Mouse (Mus musculus): ENCODE data around the gene Nop9. TPM values are rescaled to one million over a fixed set of nuclear protein-coding genes. Genes with fewer than 3 reads are reported as not detected.

The Nop9 gene
- total RNA-seq, 1 experiment: 30.0 TPM

DNA sequence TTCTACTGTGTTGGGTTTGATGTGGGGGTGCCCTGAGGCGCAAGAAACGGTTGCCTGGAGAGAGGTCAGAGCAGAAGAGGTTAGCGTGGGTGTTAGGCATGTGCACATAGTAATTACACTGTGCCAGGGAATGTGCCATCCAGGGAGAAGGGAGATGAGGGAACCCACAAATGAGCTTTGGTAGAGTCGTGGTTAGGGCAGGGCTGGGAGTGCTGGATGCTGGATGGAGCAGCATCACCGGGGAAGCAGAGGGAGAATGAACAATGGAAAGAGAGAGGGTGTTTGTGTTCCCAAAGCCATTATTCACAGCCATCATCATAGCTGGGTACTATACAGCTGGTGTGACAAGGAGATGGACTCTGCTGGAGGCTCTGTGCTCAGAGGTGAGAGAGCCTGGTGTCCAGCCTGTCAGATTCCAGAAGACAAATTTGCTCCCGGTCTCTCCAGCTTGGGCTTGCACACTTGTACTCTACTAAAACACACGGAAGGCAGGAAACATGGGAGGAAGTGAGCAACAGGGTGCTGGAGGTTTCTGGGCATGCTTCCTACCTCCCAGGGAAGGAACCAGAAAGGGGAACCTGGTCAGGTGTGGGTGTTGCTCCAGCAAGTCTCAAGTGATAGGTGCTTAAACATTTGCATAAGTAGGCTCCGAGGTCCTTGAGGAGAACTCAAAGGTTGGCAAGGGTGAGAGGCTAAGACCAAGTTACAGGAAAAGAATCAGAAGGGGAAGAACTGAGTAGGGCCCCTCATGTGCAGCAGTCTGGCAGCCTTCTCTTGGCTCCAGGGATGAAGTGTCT, 17.4 kb upstream of the Nop9 start:
- no peak overlapping the region for H3K9ac ChIP-seq (ENCODE audit: insufficient read depth, low read depth, low read length, poor library complexity, severe bottlenecking)
- no peaks in the 10 kb centered on the region for H3K9me3 ChIP-seq (ENCODE audit: control insufficient read depth, insufficient read depth, low read depth, low read length)
- in situ Hi-C loops (cut with MboI; ENCODE audit: low sequenced_read_pairs in 2 of 2, unreplicated experiment in 2 of 2): no loop called here
- no peak overlapping the region for H3K4me3 ChIP-seq (ENCODE audit: insufficient read depth in 1 of 2, low read depth in 1 of 2, low read length in 2 of 2, poor library complexity in 1 of 2, severe bottlenecking in 1 of 2)
- peaks cover 0 to 8% of the 10 kb centered on the region in 2 experiments; a peak in 1 of 4 replicates for H3K4me1 ChIP-seq (ENCODE audit: control insufficient read depth in 2 of 2, insufficient read depth in 2 of 2, low read length in 2 of 2, poor library complexity in 1 of 2)
- no peaks in the 10 kb centered on the region for H3K36me3 ChIP-seq (ENCODE audit: control insufficient read depth, insufficient read depth, low read length, poor library complexity, severe bottlenecking)
- DNase-seq (ENCODE audit: low read depth, low spot score): no peak
- no peak overlapping the region for H3K27ac ChIP-seq (ENCODE audit: insufficient read depth, low read depth, low read length, poor library complexity, severe bottlenecking)
- no peak for TF ChIP-seq MAFK (IDR thresholded peaks at IDR 0.05; ENCODE audit: insufficient read depth, low read depth, low read length)
- TF ChIP-seq CHD2 (IDR thresholded peaks at IDR 0.05; ENCODE audit: low read depth, low read length): no peak
- TF ChIP-seq ZNF384 (IDR thresholded peaks at IDR 0.05; ENCODE audit: low read depth, low read length): no peak
- no peak for TF ChIP-seq HCFC1 (IDR thresholded peaks at IDR 0.05; ENCODE audit: borderline replicate concordance, insufficient read depth, low read length)
- no peak for TF ChIP-seq ZC3H11A (IDR thresholded peaks at IDR 0.05; ENCODE audit: borderline replicate concordance, low read depth, low read length)

DNA sequence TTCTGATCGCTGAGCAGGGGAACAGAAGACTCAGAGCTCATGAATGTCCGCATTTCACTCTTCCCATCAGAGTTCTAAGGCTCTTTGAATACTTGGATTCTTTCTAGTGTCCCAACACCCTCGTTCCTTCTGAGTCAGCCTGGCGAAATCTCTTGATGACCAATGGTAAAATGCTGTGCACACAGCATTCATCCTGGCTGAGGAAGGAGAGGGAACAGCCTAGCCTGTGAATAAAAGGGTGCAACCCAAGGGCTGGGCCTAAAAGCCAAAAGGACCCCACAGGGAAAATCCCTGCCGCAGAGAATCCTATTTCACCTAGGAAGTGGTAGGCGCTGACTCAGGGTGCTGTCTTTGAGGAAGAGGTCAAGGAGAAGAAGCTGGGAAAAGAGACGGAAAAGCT, 15.4 kb upstream of the Nop9 start:
- Histone ChIP-seq H3K4me3 (ENCODE audit: insufficient read depth in 1 of 2, low read depth in 1 of 2, low read length in 2 of 2, poor library complexity in 1 of 2, severe bottlenecking in 1 of 2) (no peak overlapping the region), H3K36me3 (ENCODE audit: control insufficient read depth, insufficient read depth, low read length, poor library complexity, severe bottlenecking) (no peaks in the 10 kb centered on the region), H3K9me3 (ENCODE audit: control insufficient read depth, insufficient read depth, low read depth, low read length) (no peaks in the 10 kb centered on the region), H3K9ac (ENCODE audit: insufficient read depth, low read depth, low read length, poor library complexity, severe bottlenecking) (no peak overlapping the region), H3K27ac (ENCODE audit: insufficient read depth, low read depth, low read length, poor library complexity, severe bottlenecking) (no peak overlapping the region), H3K4me1 (ENCODE audit: control insufficient read depth in 2 of 2, insufficient read depth in 2 of 2, low read length in 2 of 2, poor library complexity in 1 of 2) (peaks cover 0 to 4% of the 10 kb centered on the region in 2 experiments; a peak in 1 of 4 replicates)
- no peak for DNase-seq (ENCODE audit: low read depth, low spot score)
- in situ Hi-C loops (cut with MboI; ENCODE audit: low sequenced_read_pairs in 2 of 2, unreplicated experiment in 2 of 2): no loop called here
- no peak for TF ChIP-seq ZC3H11A (IDR thresholded peaks at IDR 0.05; ENCODE audit: borderline replicate concordance, low read depth, low read length)
- TF ChIP-seq ZNF384 (IDR thresholded peaks at IDR 0.05; ENCODE audit: low read depth, low read length): no peak
- TF ChIP-seq MAFK (IDR thresholded peaks at IDR 0.05; ENCODE audit: insufficient read depth, low read depth, low read length): no peak
- no peak for TF ChIP-seq CHD2 (IDR thresholded peaks at IDR 0.05; ENCODE audit: low read depth, low read length)
- TF ChIP-seq HCFC1 (IDR thresholded peaks at IDR 0.05; ENCODE audit: borderline replicate concordance, insufficient read depth, low read length): no peak

DNA sequence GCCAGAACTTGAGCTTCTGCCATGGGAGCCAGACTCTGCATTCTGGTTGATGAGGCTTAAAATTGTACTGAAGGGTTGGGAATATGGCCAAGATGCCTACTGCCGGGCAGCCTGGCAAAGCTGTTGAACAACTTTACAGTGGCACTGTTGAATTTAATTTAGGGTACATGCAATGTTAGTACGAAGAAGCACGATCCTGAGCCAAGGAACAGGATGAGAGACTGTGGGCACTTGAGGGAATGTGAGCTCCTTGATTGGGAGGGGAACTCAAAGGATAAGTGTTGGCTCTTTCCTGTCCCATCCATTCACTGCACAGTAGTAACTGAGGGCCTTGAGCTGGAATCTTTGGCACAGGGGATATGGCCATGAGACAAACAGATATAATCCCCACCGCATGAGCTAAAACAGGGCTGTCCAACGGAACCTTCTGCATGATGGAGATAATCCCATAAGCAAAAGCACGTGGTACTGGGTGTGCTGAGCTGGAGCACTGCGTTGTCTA, 14.9 kb upstream of the Nop9 start:
- H3K4me3 ChIP-seq (ENCODE audit: insufficient read depth in 1 of 2, low read depth in 1 of 2, low read length in 2 of 2, poor library complexity in 1 of 2, severe bottlenecking in 1 of 2): no peak overlapping the region
- H3K4me1 ChIP-seq (ENCODE audit: control insufficient read depth in 2 of 2, insufficient read depth in 2 of 2, low read length in 2 of 2, poor library complexity in 1 of 2): no peaks in the 10 kb centered on the region
- TF ChIP-seq CHD2 (IDR thresholded peaks at IDR 0.05; ENCODE audit: low read depth, low read length): no peak
- TF ChIP-seq ZNF384 (IDR thresholded peaks at IDR 0.05; ENCODE audit: low read depth, low read length): no peak
- no peak for TF ChIP-seq MAFK (IDR thresholded peaks at IDR 0.05; ENCODE audit: insufficient read depth, low read depth, low read length)
- no peak for TF ChIP-seq HCFC1 (IDR thresholded peaks at IDR 0.05; ENCODE audit: borderline replicate concordance, insufficient read depth, low read length)
- no peak for TF ChIP-seq ZC3H11A (IDR thresholded peaks at IDR 0.05; ENCODE audit: borderline replicate concordance, low read depth, low read length)
- no peaks in the 10 kb centered on the region for H3K9me3 ChIP-seq (ENCODE audit: control insufficient read depth, insufficient read depth, low read depth, low read length)
- H3K9ac ChIP-seq (ENCODE audit: insufficient read depth, low read depth, low read length, poor library complexity, severe bottlenecking): no peak overlapping the region
- no peak overlapping the region for H3K27ac ChIP-seq (ENCODE audit: insufficient read depth, low read depth, low read length, poor library complexity, severe bottlenecking)
- in situ Hi-C loops (cut with MboI; ENCODE audit: low sequenced_read_pairs in 2 of 2, unreplicated experiment in 2 of 2): no loop called here
- no peaks in the 10 kb centered on the region for H3K36me3 ChIP-seq (ENCODE audit: control insufficient read depth, insufficient read depth, low read length, poor library complexity, severe bottlenecking)
- DNase-seq (ENCODE audit: low read depth, low spot score): no peak

DNA sequence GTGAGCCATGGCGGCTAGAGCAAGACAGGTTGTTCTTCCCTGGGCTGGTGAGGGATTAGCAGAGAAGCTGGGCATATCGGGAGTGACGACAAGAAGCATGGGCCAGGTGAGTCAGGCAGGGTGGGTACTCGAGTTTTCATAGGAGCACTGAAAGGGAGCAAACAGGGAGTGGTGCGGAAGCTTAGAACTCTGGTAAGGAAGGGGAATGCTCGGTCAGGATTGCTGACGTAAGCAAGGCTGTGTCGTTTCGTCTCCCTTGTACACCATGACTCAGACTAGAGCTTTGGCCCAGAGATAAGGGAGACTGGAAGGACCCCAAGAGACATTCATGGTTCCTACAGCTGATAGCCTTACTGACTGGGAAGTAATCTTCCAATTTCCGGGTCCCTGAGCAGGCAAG, 11.6 kb upstream of the Nop9 start:
- TF ChIP-seq CHD2 (IDR thresholded peaks at IDR 0.05; ENCODE audit: low read depth, low read length) (no peak), HCFC1 (IDR thresholded peaks at IDR 0.05; ENCODE audit: borderline replicate concordance, insufficient read depth, low read length) (no peak), ZNF384 (IDR thresholded peaks at IDR 0.05; ENCODE audit: low read depth, low read length) (no peak), ZC3H11A (IDR thresholded peaks at IDR 0.05; ENCODE audit: borderline replicate concordance, low read depth, low read length) (no peak), MAFK (IDR thresholded peaks at IDR 0.05; ENCODE audit: insufficient read depth, low read depth, low read length) (peak; percentile 69)
- no peaks in the 10 kb centered on the region for H3K4me1 ChIP-seq (ENCODE audit: control insufficient read depth in 2 of 2, insufficient read depth in 2 of 2, low read length in 2 of 2, poor library complexity in 1 of 2)
- H3K9me3 ChIP-seq (ENCODE audit: control insufficient read depth, insufficient read depth, low read depth, low read length): no peaks in the 10 kb centered on the region
- no peak for DNase-seq (ENCODE audit: low read depth, low spot score)
- H3K9ac ChIP-seq (ENCODE audit: insufficient read depth, low read depth, low read length, poor library complexity, severe bottlenecking): no peak overlapping the region
- in situ Hi-C loops (cut with MboI; ENCODE audit: low sequenced_read_pairs in 2 of 2, unreplicated experiment in 2 of 2): no loop called here
- H3K4me3 ChIP-seq (ENCODE audit: insufficient read depth in 1 of 2, low read depth in 1 of 2, low read length in 2 of 2, poor library complexity in 1 of 2, severe bottlenecking in 1 of 2): no peak overlapping the region
- no peaks in the 10 kb centered on the region; the same call in 1 of the 2 replicates for H3K36me3 ChIP-seq (ENCODE audit: control insufficient read depth, insufficient read depth, low read length, poor library complexity, severe bottlenecking)
- H3K27ac ChIP-seq (ENCODE audit: insufficient read depth, low read depth, low read length, poor library complexity, severe bottlenecking): no peak overlapping the region
